Mouse (Mus musculus) liver, embryonic 12.5 days (tissue): ENCODE measurements at regions not wholly inside any gene's neighbourhood (a gene's known extent, or its start where the extent isn't known, plus 50 kb on each side); places are given as distances from the start of the nearest gene placed in this dataset.
"Not testable (repeated sequence)": the region's sequence is repeated elsewhere in the genome, so short reads cannot be mapped to it uniquely, and the experiment has no call there.

Source experiments
- ATAC-seq: fragments of 200-750 bp; cut with Nextera tagmentation; 2 replicates; pipeline ENCODE4 v1.8.0; 2017; ENCODE audit warnings: moderate number of reproducible peaks, mild to moderate bottlenecking, moderate library complexity
- H3K27ac ChIP-seq: fragments of 300-500 bp; sonication (generic); 2 replicates; pipeline ENCODE4 v1.5.1; 2016; ENCODE audit warnings: mild to moderate bottlenecking
- H3K27me3 ChIP-seq: fragments of 300-500 bp; sonication (generic); replicated peaks from 2 replicates; pipeline ENCODE4 v1.6.1; 2016; ENCODE audit warnings: mild to moderate bottlenecking, moderate library complexity
- H3K36me3 ChIP-seq: fragments of 300-500 bp; sonication (generic); 2 replicates; pipeline ENCODE4 v1.6.1; 2016; ENCODE audit warnings: mild to moderate bottlenecking, moderate library complexity
- H3K4me1 ChIP-seq: fragments of 300-500 bp; sonication (generic); 2 replicates; pipeline ENCODE4 v1.6.1; 2016
- H3K4me2 ChIP-seq: fragments of 300-500 bp; sonication (generic); 2 replicates; pipeline ENCODE4 v1.6.1; 2016; ENCODE audit warnings: mild to moderate bottlenecking, moderate library complexity
- H3K4me3 ChIP-seq: fragments of 300-500 bp; sonication (generic); 2 replicates; pipeline ENCODE4 v1.5.1; 2016; ENCODE audit warnings: mild to moderate bottlenecking, moderate library complexity
- H3K9ac ChIP-seq: fragments of 300-500 bp; sonication (generic); 2 replicates; pipeline ENCODE4 v1.6.1; 2016; ENCODE audit warnings: mild to moderate bottlenecking, moderate library complexity
- H3K9me3 ChIP-seq: fragments of 300-500 bp; sonication (generic); replicated peaks from 2 replicates; pipeline ENCODE4 v1.6.1; 2016; ENCODE audit warnings: mild to moderate bottlenecking, moderate library complexity
- WGBS: fragments of 180-500 bp; shearing (Covaris S2); methylation state at CpG from one replicate; pipeline ENCODE4 v1.1.7; 2016; ENCODE audit not compliant: insufficient replicate concordance; 5-methylcytosine and 5-hydroxymethylcytosine counted together

DNA sequence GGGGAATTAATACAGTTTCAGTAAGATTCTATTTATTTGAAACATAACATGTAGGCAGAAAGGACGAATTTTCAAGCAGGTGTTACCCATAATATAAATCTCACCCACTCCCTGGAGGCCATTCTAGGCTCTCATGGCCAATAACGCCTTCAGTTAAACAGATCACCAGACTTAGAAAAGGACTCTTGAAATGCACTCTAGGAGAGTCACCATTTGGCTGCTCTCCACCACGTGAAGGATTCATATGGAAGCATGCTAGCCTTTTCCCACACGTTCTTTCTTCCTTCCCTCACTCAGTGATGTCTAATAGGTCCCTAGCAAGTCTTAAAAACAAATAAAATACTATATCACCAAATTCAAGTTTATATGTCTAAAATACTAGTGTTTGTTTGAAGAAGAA, 367.7 kb downstream of the Tox3 start:
- Histone ChIP-seq H3K9me3 (no peaks in the 10 kb centered on the region), H3K4me3 (no peak overlapping the region), H3K36me3 (no peaks in the 10 kb centered on the region), H3K4me1 (no peaks in the 10 kb centered on the region), H3K4me2 (no peak overlapping the region), H3K27me3 (no peaks in the 10 kb centered on the region), H3K9ac (no peak overlapping the region), H3K27ac (no peak overlapping the region)
- 50% methylated on average over 4 of the region's 4 CpGs for WGBS
- ATAC-seq: no peak

- ATAC-seq: no peak
- whole genome bisulfite sequencing: 57% methylated on average over 1 of the region's 1 CpGs
- H3K9ac ChIP-seq: no peak overlapping the region
Observed at GRCm38 (mm10) chr8:89962799-89963198, 385.3 kb downstream of the Tox3 start.

DNA sequence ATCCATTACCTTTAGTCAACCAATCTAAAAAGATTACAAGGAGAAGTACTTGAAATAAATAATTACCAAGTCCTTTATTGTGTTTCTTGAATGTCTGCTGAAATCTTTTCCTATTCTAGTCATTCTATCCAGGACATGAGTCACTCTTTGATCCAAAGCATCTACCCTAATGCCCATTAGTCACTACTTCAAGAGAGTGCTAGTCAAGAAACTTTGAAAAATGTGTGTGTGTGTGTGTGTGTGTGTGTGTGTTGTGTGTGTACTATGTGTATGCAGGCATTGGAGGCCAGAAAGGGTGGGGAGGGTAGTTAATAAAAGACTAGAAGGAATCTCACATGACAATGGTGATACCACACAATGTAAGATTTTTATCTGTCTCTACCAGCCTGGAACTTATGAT, 390.7 kb downstream of the Tox3 start:
- H3K36me3 ChIP-seq: no peaks in the 10 kb centered on the region
- H3K27ac ChIP-seq: no peak overlapping the region
- H3K9ac ChIP-seq: no peak overlapping the region
- H3K9me3 ChIP-seq: no peaks in the 10 kb centered on the region
- H3K27me3 ChIP-seq: no peaks in the 10 kb centered on the region
- no peak overlapping the region for H3K4me3 ChIP-seq
- H3K4me1 ChIP-seq: no peaks in the 10 kb centered on the region
- H3K4me2 ChIP-seq: no peak overlapping the region
- no peak for ATAC-seq

More at GRCm38 (mm10) chr8:89962799-89963198, 385.3 kb downstream of the Tox3 start:
- Histone ChIP-seq H3K4me1 (no peaks in the 10 kb centered on the region), H3K9me3 (no peaks in the 10 kb centered on the region), H3K36me3 (no peaks in the 10 kb centered on the region), H3K4me3 (no peak overlapping the region), H3K4me2 (no peak overlapping the region), H3K27ac (no peak overlapping the region), H3K27me3 (no peaks in the 10 kb centered on the region)

- no peak overlapping the region for H3K4me3 ChIP-seq
- no peak overlapping the region for H3K9ac ChIP-seq
- H3K4me2 ChIP-seq: no peak overlapping the region
- 70% methylated on average over 11 of the region's 11 CpGs for whole genome bisulfite sequencing
- H3K4me1 ChIP-seq: no peaks in the 10 kb centered on the region
- no peaks in the 10 kb centered on the region for H3K27me3 ChIP-seq
- H3K9me3 ChIP-seq: no peaks in the 10 kb centered on the region
- H3K36me3 ChIP-seq: no peaks in the 10 kb centered on the region
- no peak overlapping the region for H3K27ac ChIP-seq
- no peak for ATAC-seq
Observed at GRCm38 (mm10) chr8:89956482-89957020, 391.6 kb downstream of the Tox3 start.

DNA sequence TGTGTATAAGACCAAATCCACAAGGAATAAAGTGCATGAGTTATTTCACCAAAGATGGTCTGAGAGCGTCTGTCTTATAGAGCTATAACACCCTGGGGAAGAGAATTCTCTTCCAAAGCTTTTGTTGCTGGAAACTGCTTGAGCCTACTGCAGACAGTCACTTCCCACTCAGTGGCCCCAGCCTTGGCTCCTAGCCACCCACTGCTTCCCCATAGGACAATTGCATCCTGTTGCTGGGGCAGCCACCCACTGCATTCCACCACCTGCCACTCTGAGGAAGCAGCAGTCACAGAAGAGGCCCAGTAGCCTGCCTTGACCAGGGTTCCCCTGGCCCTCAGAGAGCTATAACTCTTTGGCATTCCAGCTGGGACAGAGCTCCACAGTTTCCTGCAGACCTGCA, 409.3 kb downstream of the Tox3 start:
- 68% methylated on average over 1 of the region's 1 CpGs for WGBS
- Histone ChIP-seq H3K4me2 (no peak overlapping the region), H3K36me3 (no peaks in the 10 kb centered on the region), H3K27ac (no peak overlapping the region), H3K4me1 (no peaks in the 10 kb centered on the region), H3K9ac (no peak overlapping the region), H3K27me3 (no peaks in the 10 kb centered on the region), H3K4me3 (no peak overlapping the region), H3K9me3 (no peaks in the 10 kb centered on the region)
- no peak for ATAC-seq

DNA sequence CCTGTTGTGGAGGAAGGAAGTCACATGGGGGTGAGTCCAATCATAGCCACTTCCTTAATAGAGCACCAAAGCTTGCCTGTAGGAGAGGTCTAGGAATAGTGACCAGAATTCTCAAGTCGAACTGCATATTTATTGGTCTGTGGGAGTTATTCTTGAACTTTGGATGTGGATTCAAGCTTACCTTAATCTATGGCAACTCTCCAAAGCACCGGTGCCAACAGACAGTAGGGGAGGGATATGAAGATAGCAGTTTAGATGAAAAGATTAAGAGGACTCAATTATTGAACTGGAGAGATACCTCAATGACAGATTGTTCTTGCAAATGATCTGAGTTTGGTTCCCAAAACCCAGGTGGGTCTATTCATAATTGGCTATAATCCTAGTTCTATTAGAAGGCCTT, 413.6 kb downstream of the Tox3 start:
- no peak for ATAC-seq
- H3K27me3 ChIP-seq: no peaks in the 10 kb centered on the region
- WGBS: 57% methylated on average over 2 of the region's 2 CpGs
- no peak overlapping the region for H3K4me2 ChIP-seq
- H3K4me3 ChIP-seq: no peak overlapping the region
- no peaks in the 10 kb centered on the region for H3K4me1 ChIP-seq
- no peak overlapping the region for H3K9ac ChIP-seq
- no peaks in the 10 kb centered on the region for H3K9me3 ChIP-seq
- H3K36me3 ChIP-seq: no peaks in the 10 kb centered on the region
- no peak overlapping the region for H3K27ac ChIP-seq

DNA sequence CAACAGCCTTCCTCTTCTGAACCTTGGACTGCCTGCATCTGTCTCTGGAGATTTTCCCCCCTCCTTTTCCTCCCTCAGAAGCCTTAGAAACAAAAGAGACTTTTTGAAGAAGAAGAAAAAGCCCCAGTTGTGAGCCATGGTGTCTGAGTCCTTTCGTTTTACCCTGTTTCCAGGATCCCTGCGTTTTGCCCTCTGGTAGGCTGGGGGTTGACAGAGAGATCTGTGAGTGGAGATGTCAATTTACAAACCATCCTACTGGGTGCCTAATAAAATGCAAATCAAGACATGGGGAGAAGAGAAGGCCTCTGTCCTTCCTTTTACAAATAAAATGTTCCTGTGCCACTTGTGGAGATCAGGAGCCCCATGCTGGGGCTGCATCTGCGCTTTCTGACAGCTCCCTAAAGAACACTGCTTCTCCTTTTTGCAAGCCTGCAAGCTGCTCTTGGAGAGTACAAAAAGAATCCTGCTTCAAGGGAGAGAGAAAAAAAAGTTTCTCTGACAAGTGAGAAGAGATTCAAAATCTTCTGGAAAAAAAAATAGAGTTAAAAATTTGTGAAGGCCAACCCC, 421.4 kb downstream of the Tox3 start:
- no peak for ATAC-seq
- no peak overlapping the region for H3K4me3 ChIP-seq
- no peaks in the 10 kb centered on the region for H3K9me3 ChIP-seq
- H3K27me3 ChIP-seq: no peaks in the 10 kb centered on the region
- no peaks in the 10 kb centered on the region for H3K4me1 ChIP-seq
- WGBS: 33% methylated on average over 3 of the region's 3 CpGs
- no peak overlapping the region for H3K4me2 ChIP-seq
- H3K36me3 ChIP-seq: no peaks in the 10 kb centered on the region
- H3K27ac ChIP-seq: no peak overlapping the region
- H3K9ac ChIP-seq: no peak overlapping the region

- ATAC-seq, H3K9ac ChIP-seq, H3K27ac ChIP-seq, H3K27me3 ChIP-seq, H3K4me1 ChIP-seq, H3K4me3 ChIP-seq, H3K4me2 ChIP-seq, H3K9me3 ChIP-seq, H3K36me3 ChIP-seq: not testable (repeated sequence)
- WGBS: 100% methylated on average over 8 of the region's 22 CpGs
Observed at GRCm38 (mm10) chr8:89924697-89925096, 423.4 kb downstream of the Tox3 start.

GRCm38 (mm10) chr8:89914076-89914475, 434.1 kb downstream of the Tox3 start:
- H3K4me2 ChIP-seq: no peak overlapping the region
- H3K4me3 ChIP-seq: no peak overlapping the region
- WGBS: 78% methylated on average over 6 of the region's 6 CpGs
- no peak overlapping the region for H3K27ac ChIP-seq
- no peak overlapping the region for H3K9ac ChIP-seq
- H3K9me3 ChIP-seq: no peaks in the 10 kb centered on the region; the same call in 1 of the 2 replicates
- no peaks in the 10 kb centered on the region for H3K4me1 ChIP-seq
- no peaks in the 10 kb centered on the region for H3K27me3 ChIP-seq
- ATAC-seq: no peak
- H3K36me3 ChIP-seq: no peaks in the 10 kb centered on the region

DNA sequence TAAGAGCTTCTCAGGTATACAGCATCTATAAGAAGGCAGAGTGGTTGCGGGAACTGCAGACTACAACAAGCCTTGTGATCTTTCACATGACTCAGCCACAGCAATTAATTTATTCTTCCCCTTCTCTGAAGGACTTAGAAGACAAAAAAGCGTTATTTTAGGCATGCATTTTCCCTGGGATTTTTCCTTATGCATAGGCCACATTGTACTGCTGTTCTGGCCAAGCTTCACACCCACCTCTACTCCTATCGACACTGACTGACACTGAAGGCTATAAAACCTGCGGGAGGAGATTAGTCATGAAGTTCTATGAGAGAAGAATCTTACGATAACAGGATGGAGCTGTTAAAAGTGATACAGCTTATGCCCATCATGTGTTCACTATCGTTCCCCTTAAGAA, 441.9 kb downstream of the Tox3 start:
- Histone ChIP-seq H3K27ac (no peak overlapping the region), H3K36me3 (no peaks in the 10 kb centered on the region), H3K9ac (no peak overlapping the region), H3K4me2 (no peak overlapping the region), H3K4me3 (no peak overlapping the region), H3K4me1 (no peaks in the 10 kb centered on the region), H3K27me3 (no peaks in the 10 kb centered on the region), H3K9me3 (no peaks in the 10 kb centered on the region)
- ATAC-seq: no peak
- 59% methylated on average over 6 of the region's 6 CpGs for WGBS

DNA sequence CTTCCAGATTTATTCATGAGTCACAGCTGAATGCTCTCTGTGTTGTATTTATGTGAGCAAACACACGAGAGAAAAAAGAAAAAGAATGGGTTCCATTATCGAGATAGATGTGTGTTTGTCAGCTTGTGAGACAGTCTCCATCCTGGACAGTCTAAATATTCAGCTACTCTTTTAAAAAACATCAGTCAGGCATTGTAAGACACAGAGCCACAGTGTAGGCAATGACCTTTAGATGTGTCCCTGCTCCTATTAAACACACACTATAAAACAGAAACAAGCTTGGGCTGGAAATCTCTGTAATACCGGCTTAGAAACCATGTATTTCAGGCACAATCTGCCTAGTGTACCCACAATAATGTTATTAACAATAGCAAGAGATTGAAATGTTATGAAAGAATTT, 442.6 kb downstream of the Tox3 start:
- Histone ChIP-seq H3K4me2 (no peak overlapping the region), H3K9ac (no peak overlapping the region), H3K4me3 (no peak overlapping the region), H3K4me1 (no peaks in the 10 kb centered on the region), H3K27ac (no peak overlapping the region), H3K27me3 (no peaks in the 10 kb centered on the region), H3K36me3 (no peaks in the 10 kb centered on the region), H3K9me3 (no peaks in the 10 kb centered on the region)
- WGBS: 58% methylated on average over 3 of the region's 3 CpGs
- no peak for ATAC-seq

GRCm38 (mm10) chr8:89903346-89903745, 444.8 kb downstream of the Tox3 start:
- no peaks in the 10 kb centered on the region for H3K36me3 ChIP-seq
- no peak overlapping the region for H3K9ac ChIP-seq
- H3K9me3 ChIP-seq: no peaks in the 10 kb centered on the region
- WGBS: 54% methylated on average over 1 of the region's 1 CpGs
- H3K4me2 ChIP-seq: no peak overlapping the region
- no peak for ATAC-seq
- no peak overlapping the region for H3K4me3 ChIP-seq
- H3K27ac ChIP-seq: no peak overlapping the region
- H3K4me1 ChIP-seq: no peaks in the 10 kb centered on the region
- no peaks in the 10 kb centered on the region for H3K27me3 ChIP-seq

DNA sequence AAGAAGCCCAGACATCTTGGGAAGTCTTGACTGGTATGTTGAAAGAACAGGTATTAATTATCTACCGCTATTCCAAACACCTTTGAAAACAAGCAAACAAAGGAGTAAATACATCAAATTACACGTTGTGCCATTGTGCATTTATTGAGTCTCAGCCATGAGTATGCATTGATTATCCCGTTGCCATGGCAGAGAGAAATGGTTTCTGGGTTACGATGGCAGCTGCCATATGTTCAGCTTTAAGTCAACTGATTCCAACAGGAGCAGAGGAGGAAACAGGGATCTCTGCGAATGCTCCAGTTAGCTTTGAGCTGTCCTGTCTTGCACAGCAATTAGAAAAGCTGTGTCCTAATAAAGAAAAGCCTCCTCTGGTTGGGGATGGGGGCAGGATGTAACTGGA, 475.4 kb downstream of the Tox3 start:
- Histone ChIP-seq H3K27me3 (no peaks in the 10 kb centered on the region), H3K36me3 (no peaks in the 10 kb centered on the region), H3K4me3 (no peak overlapping the region), H3K9ac (no peak overlapping the region), H3K4me1 (no peaks in the 10 kb centered on the region), H3K27ac (no peak overlapping the region), H3K4me2 (no peak overlapping the region), H3K9me3 (no peaks in the 10 kb centered on the region)
- 58% methylated on average over 5 of the region's 5 CpGs for WGBS
- no peak for ATAC-seq
